Comparison of ENCODE assay signal across 10 mouse cellular contexts in genomic region chr2:148114600-148114999, GRCm38 (mm10).
DNase-seq lines count a peak whose midpoint lies in the region; ATAC-seq lines count a peak whose summit lies in the region.
"Had no signal": no experiment of that assay in that cellular context is flagged by ENCODE, and none has a peak within 500 bp of the region (broad histone marks: within the 10 kb centered on the region; RNA-seq: fewer than 3 reads in every experiment).

No protein-coding gene starts in this region.

- no peak overlapping the region for H3K4me3 ChIP-seq in forebrain, embryonic 10.5 days
- H3K4me3 ChIP-seq in liver, embryonic 11.5 days (ENCODE audit: low read depth, low read length) = no peak overlapping the region
- no peak overlapping the region for H3K4me3 ChIP-seq in midbrain, embryonic 16.5 days (ENCODE audit: low read depth, low read length)

- intact Hi-C loops in left cerebral cortex, postnatal 14 days (cut with DNase I) = no loop called here

- H3K9me3 ChIP-seq in forebrain, embryonic 10.5 days = no peaks in the 10 kb centered on the region
- no peaks in the 10 kb centered on the region for H3K9me3 ChIP-seq in liver, embryonic 11.5 days (ENCODE audit: control insufficient read depth, low read length)
- H3K9me3 ChIP-seq in midbrain, embryonic 16.5 days (replicated peaks; ENCODE audit: control insufficient read depth, low read length, poor library complexity, severe bottlenecking) = no peaks in the 10 kb centered on the region

- H3K4me1 ChIP-seq in forebrain, embryonic 10.5 days = no peaks in the 10 kb centered on the region
- H3K4me1 ChIP-seq in liver, embryonic 11.5 days (replicated peaks; ENCODE audit: control insufficient read depth, insufficient read depth, low read length) = no peaks in the 10 kb centered on the region
- no peaks in the 10 kb centered on the region for H3K4me1 ChIP-seq in midbrain, embryonic 16.5 days (ENCODE audit: control insufficient read depth, insufficient read depth, low read length)

- peak; percentile 81 for ATAC-seq in liver, embryonic 11.5 days (replicated peaks; ENCODE audit: low FRiP score)
- peak; percentile 82 for ATAC-seq in midbrain, embryonic 16.5 days

- H3K27ac ChIP-seq in forebrain, embryonic 10.5 days = no peak overlapping the region
- H3K27ac ChIP-seq in liver, embryonic 11.5 days (ENCODE audit: low read depth, low read length) = no peak overlapping the region
- H3K27ac ChIP-seq in midbrain, embryonic 16.5 days (ENCODE audit: low read length) = no peak overlapping the region

- no peak overlapping the region for H3K4me2 ChIP-seq in liver, embryonic 11.5 days
- H3K4me2 ChIP-seq in midbrain, embryonic 16.5 days (ENCODE audit: low read length) = no peak overlapping the region

- no peak overlapping the region for H3K9ac ChIP-seq in liver, embryonic 11.5 days (ENCODE audit: low read depth, low read length)
- no peak overlapping the region for H3K9ac ChIP-seq in midbrain, embryonic 16.5 days (ENCODE audit: low read depth, low read length)

- 23% methylated on average over 4 of the region's 4 CpGs for WGBS in forebrain, embryonic 10.5 days
- WGBS in liver, embryonic 11.5 days = 35% methylated on average over 4 of the region's 4 CpGs
- WGBS in midbrain, embryonic 16.5 days = 14% methylated on average over 4 of the region's 4 CpGs

- peak; percentile 4 to 21 for DNase-seq in cerebellum, postnatal 14 days
- DNase-seq in cerebellum, adult 18-20 months = no peak
- DNase-seq in forebrain, embryonic 10.5 days (ENCODE audit: extremely low spot score, low spot score) = peak; percentile 30
- no peak for DNase-seq in liver, embryonic 11.5 days (ENCODE audit: low spot score)
- no peak for DNase-seq in urinary bladder, postnatal 25 days (ENCODE audit: low spot score)
- no peak for DNase-seq in left cerebral cortex, postnatal 14 days (ENCODE audit: low spot score in 2 of 2)
- DNase-seq in adrenal gland, adult 2 months = no peak
- DNase-seq: kidney, adult 2 months; thymus, postnatal 36 days had no signal

- no peaks in the 10 kb centered on the region for H3K27me3 ChIP-seq in forebrain, embryonic 10.5 days (ENCODE audit: poor library complexity, severe bottlenecking)
- H3K27me3 ChIP-seq in liver, embryonic 11.5 days (replicated peaks; ENCODE audit: control insufficient read depth, insufficient read depth, low read length) = no peaks in the 10 kb centered on the region
- H3K27me3 ChIP-seq in midbrain, embryonic 16.5 days (ENCODE audit: control insufficient read depth, insufficient read depth, low read depth, low read length) = no peaks in the 10 kb centered on the region

- no peaks in the 10 kb centered on the region for H3K36me3 ChIP-seq in forebrain, embryonic 10.5 days (replicated peaks)
- no peaks in the 10 kb centered on the region for H3K36me3 ChIP-seq in liver, embryonic 11.5 days (ENCODE audit: control insufficient read depth, insufficient read depth, low read length)
- no peaks in the 10 kb centered on the region for H3K36me3 ChIP-seq in midbrain, embryonic 16.5 days (ENCODE audit: control insufficient read depth, insufficient read depth, low read length)

Comparison
In these comparisons a context has a peak if more than half of its experiments do, and no peak if none do; other contexts are left out.
1. DNase-seq: peak in cerebellum, postnatal 14 days (2 of 2) and forebrain, embryonic 10.5 days (single experiment); none in cerebellum, adult 18-20 months (0 of 2), liver, embryonic 11.5 days (single experiment), urinary bladder, postnatal 25 days (single experiment), left cerebral cortex, postnatal 14 days (0 of 2) and adrenal gland, adult 2 months (single experiment).